Mouse (Mus musculus): Measurements from ENCODE around the gene Slc4a8. TPM values are rescaled to one million over a fixed set of nuclear protein-coding genes. Genes with fewer than 3 reads are reported as not detected.

The Slc4a8 gene
- polyA plus RNA-seq, 1 experiment from 2014 or later = 2.5 TPM

- Histone ChIP-seq H3K27me3 (ENCODE audit: control insufficient read depth, insufficient read depth, low read depth, low read length) (no peaks in the 10 kb centered on the region; the same call in 1 of the 2 replicates), H3K4me1 (replicated peaks; ENCODE audit: control insufficient read depth, insufficient read depth, low read length) (no peaks in the 10 kb centered on the region), H3K27ac (ENCODE audit: low read length) (no peak overlapping the region), H3K9me3 (ENCODE audit: control insufficient read depth, low read length) (peaks cover 4% of the 10 kb centered on the region), H3K36me3 (ENCODE audit: control insufficient read depth, insufficient read depth, low read length) (no peaks in the 10 kb centered on the region), H3K9ac (ENCODE audit: low read length) (no peak overlapping the region), H3K4me3 (ENCODE audit: low read length) (no peak overlapping the region), H3K4me2 (ENCODE audit: low read depth, low read length) (no peak overlapping the region)
- no peak for ATAC-seq (ENCODE audit: low read depth)
- 30% methylated on average over 5 of the region's 5 CpGs for WGBS
Measured at GRCm38 (mm10) chr15:100860856-100861255, 99.3 kb downstream of the Slc4a8 start.

GRCm38 (mm10) chr15:100865556-100865955 is 104.0 kb downstream of the Slc4a8 start:
- no peak for ATAC-seq (ENCODE audit: low read depth)
- peaks cover 2% of the 10 kb centered on the region; the same call in 1 of the 2 replicates for H3K4me1 ChIP-seq (replicated peaks; ENCODE audit: control insufficient read depth, insufficient read depth, low read length)
- no peak overlapping the region for H3K9ac ChIP-seq (ENCODE audit: low read length)
- WGBS = 39% methylated on average over 3 of the region's 3 CpGs
- H3K27ac ChIP-seq (ENCODE audit: low read length) = no peak overlapping the region
- peaks cover 4% of the 10 kb centered on the region for H3K9me3 ChIP-seq (ENCODE audit: control insufficient read depth, low read length)
- H3K4me2 ChIP-seq (ENCODE audit: low read depth, low read length) = no peak overlapping the region
- no peaks in the 10 kb centered on the region for H3K36me3 ChIP-seq (ENCODE audit: control insufficient read depth, insufficient read depth, low read length)
- H3K27me3 ChIP-seq (ENCODE audit: control insufficient read depth, insufficient read depth, low read depth, low read length) = peaks cover 13% of the 10 kb centered on the region
- no peak overlapping the region for H3K4me3 ChIP-seq (ENCODE audit: low read length)

GRCm38 (mm10) chr15:100869558-100869957 is 108.0 kb downstream of the Slc4a8 start, which contains the start of gene Scn8a:
TSS of gene Scn8a (plus strand) at chr15:100869858.
- no peak within 1 kb of the TSS for H3K27ac ChIP-seq (ENCODE audit: low read length)
- H3K9ac ChIP-seq (ENCODE audit: low read length) = no peak within 1 kb of the TSS
- peaks cover 4% of the 10 kb centered on the region for H3K9me3 ChIP-seq (ENCODE audit: control insufficient read depth, low read length)
- no peak for ATAC-seq (ENCODE audit: low read depth)
- peaks cover 43% of the 10 kb centered on the region for H3K27me3 ChIP-seq (ENCODE audit: control insufficient read depth, insufficient read depth, low read depth, low read length)
- H3K4me2 ChIP-seq (ENCODE audit: low read depth, low read length) = peak within 1 kb of the TSS; percentile 93
- no peaks in the 10 kb centered on the region for H3K36me3 ChIP-seq (ENCODE audit: control insufficient read depth, insufficient read depth, low read length)
- peak within 1 kb of the TSS; percentile 67 for H3K4me3 ChIP-seq (ENCODE audit: low read length)
- H3K4me1 ChIP-seq (replicated peaks; ENCODE audit: control insufficient read depth, insufficient read depth, low read length) = peaks cover 7% of the 10 kb centered on the region
- WGBS = 64% methylated on average over 7 of the region's 7 CpGs

GRCm38 (mm10) chr15:100870001-100870774 is 108.6 kb downstream of the Slc4a8 start:
- peak overlapping the region; percentile 67 for H3K4me3 ChIP-seq (ENCODE audit: low read length)
- H3K9ac ChIP-seq (ENCODE audit: low read length) = no peak overlapping the region
- ATAC-seq (ENCODE audit: low read depth) = peak; percentile 68; the same call in 1 of the 2 replicates
- H3K9me3 ChIP-seq (ENCODE audit: control insufficient read depth, low read length) = peaks cover 4% of the 10 kb centered on the region
- WGBS = 4% methylated on average over 47 of the region's 66 CpGs
- peaks cover 46% of the 10 kb centered on the region for H3K27me3 ChIP-seq (ENCODE audit: control insufficient read depth, insufficient read depth, low read depth, low read length)
- H3K4me1 ChIP-seq (replicated peaks; ENCODE audit: control insufficient read depth, insufficient read depth, low read length) = peaks cover 7% of the 10 kb centered on the region
- H3K27ac ChIP-seq (ENCODE audit: low read length) = no peak overlapping the region
- H3K36me3 ChIP-seq (ENCODE audit: control insufficient read depth, insufficient read depth, low read length) = no peaks in the 10 kb centered on the region
- H3K4me2 ChIP-seq (ENCODE audit: low read depth, low read length) = peak overlapping the region; percentile 93

DNA sequence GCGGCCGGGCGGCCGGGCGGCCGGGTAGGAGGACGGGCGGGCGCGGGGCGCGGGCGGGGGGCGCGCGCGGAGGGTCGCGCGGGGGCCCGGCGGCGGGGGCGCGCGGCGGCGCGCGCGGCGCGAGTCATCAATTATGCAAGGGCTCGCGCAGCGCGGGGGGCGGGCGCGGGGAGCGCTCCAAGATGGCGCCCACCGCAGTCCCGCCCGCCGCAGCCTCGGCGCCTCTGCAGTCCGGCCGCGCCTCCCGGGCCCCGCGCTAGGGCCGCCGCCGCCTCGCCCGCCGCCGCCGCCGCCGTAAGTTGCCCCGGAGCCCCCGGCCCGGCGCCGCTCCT is 109.2 kb downstream of the Slc4a8 start:
- H3K36me3 ChIP-seq (ENCODE audit: control insufficient read depth, insufficient read depth, low read length) = no peaks in the 10 kb centered on the region
- WGBS = 4% methylated on average over 10 of the region's 69 CpGs
- ATAC-seq (ENCODE audit: low read depth) = peak; percentile 73
- H3K4me2 ChIP-seq (ENCODE audit: low read depth, low read length) = peak overlapping the region; percentile 93
- H3K9me3 ChIP-seq (ENCODE audit: control insufficient read depth, low read length) = peaks cover 1% of the 10 kb centered on the region
- peak overlapping the region; percentile 61 for H3K9ac ChIP-seq (ENCODE audit: low read length)
- H3K4me3 ChIP-seq (ENCODE audit: low read length) = peak overlapping the region; percentile 67
- peaks cover 7% of the 10 kb centered on the region for H3K4me1 ChIP-seq (replicated peaks; ENCODE audit: control insufficient read depth, insufficient read depth, low read length)
- H3K27ac ChIP-seq (ENCODE audit: low read length) = no peak overlapping the region
- H3K27me3 ChIP-seq (ENCODE audit: control insufficient read depth, insufficient read depth, low read depth, low read length) = peaks cover 46% of the 10 kb centered on the region

DNA sequence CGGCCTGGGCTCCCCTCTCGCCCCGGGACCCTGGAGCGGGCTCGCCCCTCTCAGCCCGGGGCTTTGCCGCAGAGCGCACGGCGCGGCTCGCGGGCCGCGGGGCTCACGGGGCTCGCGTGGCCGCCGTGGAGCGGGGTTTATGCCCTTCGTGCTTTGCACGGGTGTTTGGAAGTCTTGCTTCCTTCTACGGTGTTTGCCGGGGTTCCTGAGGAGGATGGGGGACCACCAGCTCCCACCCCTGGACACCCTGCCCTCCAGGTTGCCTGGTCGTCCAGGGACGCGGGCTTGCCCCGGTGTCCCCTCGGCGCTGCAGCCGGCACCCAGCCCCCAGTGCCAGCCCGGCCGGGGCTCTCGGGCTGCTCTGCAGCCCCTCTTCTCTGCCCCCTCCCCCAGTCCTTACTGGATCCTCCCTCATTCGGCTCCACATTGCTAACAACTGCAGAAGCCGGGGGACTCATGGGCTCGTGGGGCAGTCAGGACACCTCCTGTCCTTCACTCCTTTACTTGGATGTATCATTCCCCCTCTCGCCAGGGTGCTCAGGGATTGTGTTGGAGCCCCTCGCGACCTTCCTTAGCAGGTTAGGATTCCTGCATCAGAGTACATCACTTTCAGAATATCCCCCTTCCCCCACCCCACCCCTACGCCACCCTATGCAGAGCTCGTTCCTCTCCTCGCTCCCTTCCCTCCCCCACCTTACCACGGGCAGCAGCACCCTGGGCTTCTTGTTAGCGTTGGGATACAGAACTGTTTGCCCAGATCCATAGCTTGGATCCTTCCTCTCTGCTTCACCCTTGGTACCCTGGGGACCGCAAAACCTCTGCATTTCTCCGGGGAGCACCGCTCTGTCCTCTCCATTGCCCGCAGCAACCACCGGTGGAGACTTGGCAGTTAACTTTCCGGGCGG is 109.8 kb downstream of the Slc4a8 start:
- 1% methylated on average over 47 of the region's 53 CpGs for WGBS
- Histone ChIP-seq H3K27me3 (ENCODE audit: control insufficient read depth, insufficient read depth, low read depth, low read length) (peaks cover 46% of the 10 kb centered on the region), H3K4me3 (ENCODE audit: low read length) (peak overlapping the region; percentile 67), H3K36me3 (ENCODE audit: control insufficient read depth, insufficient read depth, low read length) (no peaks in the 10 kb centered on the region), H3K4me2 (ENCODE audit: low read depth, low read length) (peak overlapping the region; percentile 93), H3K4me1 (replicated peaks; ENCODE audit: control insufficient read depth, insufficient read depth, low read length) (peaks cover 7% of the 10 kb centered on the region), H3K27ac (ENCODE audit: low read length) (no peak overlapping the region), H3K9me3 (ENCODE audit: control insufficient read depth, low read length) (no peaks in the 10 kb centered on the region), H3K9ac (ENCODE audit: low read length) (peak overlapping the region; percentile 61)
- 0 out of 2 replicates have a peak, but pooled peaks have one; percentile 26 for ATAC-seq (ENCODE audit: low read depth)

DNA sequence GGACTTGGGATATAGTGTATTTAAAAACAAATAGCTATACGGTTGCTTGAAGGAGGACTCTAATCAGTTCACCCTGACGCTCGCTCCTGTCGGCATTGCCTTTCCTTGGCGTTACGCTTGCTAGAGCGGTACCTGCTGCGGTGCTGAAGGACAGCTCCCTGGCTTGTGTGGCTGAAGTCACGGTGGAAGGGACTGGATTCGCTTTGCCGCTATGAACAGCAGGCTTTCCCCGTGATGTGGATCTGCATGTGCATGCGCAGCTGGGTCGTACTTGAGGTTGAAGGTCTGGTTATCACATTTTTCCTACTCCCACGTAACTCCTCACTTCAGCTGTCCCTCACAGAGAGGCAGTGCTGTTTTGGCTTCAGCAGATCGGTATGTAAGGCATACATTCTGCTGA is 111.6 kb downstream of the Slc4a8 start:
- Histone ChIP-seq H3K27ac (ENCODE audit: low read length) (no peak overlapping the region), H3K4me1 (replicated peaks; ENCODE audit: control insufficient read depth, insufficient read depth, low read length) (peaks cover 7% of the 10 kb centered on the region), H3K36me3 (ENCODE audit: control insufficient read depth, insufficient read depth, low read length) (no peaks in the 10 kb centered on the region), H3K27me3 (ENCODE audit: control insufficient read depth, insufficient read depth, low read depth, low read length) (peaks cover 46% of the 10 kb centered on the region), H3K4me3 (ENCODE audit: low read length) (no peak overlapping the region), H3K9ac (ENCODE audit: low read length) (no peak overlapping the region), H3K4me2 (ENCODE audit: low read depth, low read length) (no peak overlapping the region), H3K9me3 (ENCODE audit: control insufficient read depth, low read length) (no peaks in the 10 kb centered on the region)
- ATAC-seq (ENCODE audit: low read depth) = peak; percentile 57; the same call in 1 of the 2 replicates
- WGBS = 2% methylated on average over 16 of the region's 16 CpGs
